Mouse (Mus musculus) forebrain, embryonic 14.5 days (tissue): ENCODE measurements around the gene Cyp27a1. TPM values are rescaled to one million over a fixed set of nuclear protein-coding genes. Genes with fewer than 3 reads are reported as not detected.

Source experiments
- ATAC-seq: fragments of 200-750 bp; cut with Nextera tagmentation; 2 replicates; pipeline ENCODE4 v1.8.0; 2017; ENCODE audit warnings: mild to moderate bottlenecking, moderate library complexity
- DNase-seq: peaks from one replicate; pipeline ENCODE4 v3.0.0-alpha.2; 2015; ENCODE audit warnings: low spot score
- H3K27ac ChIP-seq: fragments of 300-500 bp; sonication (generic); 2 replicates; pipeline ENCODE4 v1.5.1; 2014; ENCODE audit warnings: low read depth, mild to moderate bottlenecking, control low read depth, low read length, moderate library complexity
- H3K27me3 ChIP-seq: fragments of 300-500 bp; sonication (generic); replicated peaks from 2 replicates; pipeline ENCODE4 v1.6.1; 2014; ENCODE audit warnings: low read length, control low read depth, mixed read lengths; ENCODE audit not compliant: control insufficient read depth, insufficient read depth
- H3K36me3 ChIP-seq: fragments of 300-500 bp; sonication (generic); 2 replicates; pipeline ENCODE4 v1.6.1; 2014; ENCODE audit warnings: low read length, control low read depth; ENCODE audit not compliant: control insufficient read depth, insufficient read depth
- H3K4me1 ChIP-seq: fragments of 300-500 bp; sonication (generic); 2 replicates; pipeline ENCODE4 v1.6.1; 2014; ENCODE audit warnings: antibody characterized with exemption, low read length, control low read depth; ENCODE audit not compliant: control insufficient read depth, insufficient read depth
- H3K4me2 ChIP-seq: fragments of 300-500 bp; sonication (generic); 2 replicates; pipeline ENCODE4 v1.6.1; 2014; ENCODE audit warnings: mild to moderate bottlenecking, control low read depth, low read length
- H3K4me3 ChIP-seq: fragments of 300-500 bp; sonication (generic); 2 replicates; pipeline ENCODE4 v1.5.1; 2014; ENCODE audit warnings: low read depth, low read length, control low read depth
- H3K9ac ChIP-seq: fragments of 300-500 bp; sonication (generic); 2 replicates; pipeline ENCODE4 v1.6.1; 2014; ENCODE audit warnings: mild to moderate bottlenecking, low read length, control low read depth, moderate library complexity
- H3K9me3 ChIP-seq: fragments of 300-500 bp; sonication (generic); replicated peaks from 2 replicates; pipeline ENCODE4 v1.6.1; 2016; ENCODE audit warnings: low read length, control low read depth, mixed read lengths; ENCODE audit not compliant: control insufficient read depth
- WGBS: fragments of 180-500 bp; shearing (Covaris S2); extraction: QIAGEN DNeasy Blood & Tissue Kit; methylation state at CpG from one replicate; pipeline ENCODE4 v1.1.7; 2014; 5-methylcytosine and 5-hydroxymethylcytosine counted together
- polyA plus RNA-seq: library from polyadenylated mRNA; unstranded; fragments of >200 nt; fragmentation: Nextera tagmentation; extraction: Ambion mirVana; gene quantifications from 2 replicates; pipeline ENCODE4 v1.2.1, GENCODE M21; 2014

Cyp27a1 gene
- polyA plus RNA-seq, 1 experiment from 2014 or later: 1.9 TPM

GRCm38 (mm10) chr1:74713859-74714730 lies 721 bp downstream of the Cyp27a1 start:
- peak overlapping the region; percentile 32 for H3K4me3 ChIP-seq
- WGBS: 35% methylated on average over 12 of the region's 12 CpGs
- no peak overlapping the region for H3K27ac ChIP-seq
- no peak for ATAC-seq
- no peaks in the 10 kb centered on the region for H3K9me3 ChIP-seq
- H3K27me3 ChIP-seq: 0 out of 2 replicates have a peak, but pooled peaks cover 4% of the 10 kb centered on the region
- DNase-seq: no peak
- no peaks in the 10 kb centered on the region for H3K36me3 ChIP-seq
- peaks cover 10% of the 10 kb centered on the region for H3K4me1 ChIP-seq
- peak overlapping the region; percentile 63 for H3K9ac ChIP-seq
- H3K4me2 ChIP-seq: peak overlapping the region; percentile 74

GRCm38 (mm10) chr1:74714967-74715366 lies 1.6 kb downstream of the Cyp27a1 start:
- Histone ChIP-seq H3K27ac (no peak overlapping the region), H3K4me2 (no peak overlapping the region), H3K4me1 (peaks cover 10% of the 10 kb centered on the region), H3K9ac (no peak overlapping the region), H3K27me3 (0 out of 2 replicates have a peak, but pooled peaks cover 4% of the 10 kb centered on the region), H3K4me3 (no peak overlapping the region), H3K36me3 (no peaks in the 10 kb centered on the region), H3K9me3 (no peaks in the 10 kb centered on the region)
- DNase-seq (no peak), ATAC-seq (no peak)
- 55% methylated on average over 2 of the region's 2 CpGs for WGBS

- DNase-seq (no peak), ATAC-seq (no peak)
- H3K27me3 ChIP-seq: 0 out of 2 replicates have a peak, but pooled peaks cover 4% of the 10 kb centered on the region
- no peak overlapping the region for H3K4me3 ChIP-seq
- H3K9me3 ChIP-seq: no peaks in the 10 kb centered on the region
- no peak overlapping the region for H3K27ac ChIP-seq
- no peak overlapping the region for H3K9ac ChIP-seq
- no peak overlapping the region for H3K4me2 ChIP-seq
- no peaks in the 10 kb centered on the region for H3K36me3 ChIP-seq
- 91% methylated on average over 5 of the region's 5 CpGs for WGBS
- peaks cover 10% of the 10 kb centered on the region for H3K4me1 ChIP-seq
Observed at GRCm38 (mm10) chr1:74715468-74715867, 2.1 kb downstream of the Cyp27a1 start.

GRCm38 (mm10) chr1:74715886-74716285 lies 2.5 kb downstream of the Cyp27a1 start:
- Histone ChIP-seq H3K9me3 (no peaks in the 10 kb centered on the region), H3K4me1 (peaks cover 10% of the 10 kb centered on the region), H3K9ac (no peak overlapping the region), H3K36me3 (no peaks in the 10 kb centered on the region), H3K4me2 (no peak overlapping the region), H3K27ac (no peak overlapping the region), H3K4me3 (no peak overlapping the region), H3K27me3 (0 out of 2 replicates have a peak, but pooled peaks cover 4% of the 10 kb centered on the region)
- 84% methylated on average over 6 of the region's 6 CpGs for WGBS
- ATAC-seq: no peak
- DNase-seq: no peak

- H3K4me3 ChIP-seq: no peak overlapping the region
- H3K27ac ChIP-seq: no peak overlapping the region
- H3K27me3 ChIP-seq: 0 out of 2 replicates have a peak, but pooled peaks cover 4% of the 10 kb centered on the region
- no peaks in the 10 kb centered on the region for H3K36me3 ChIP-seq
- H3K9ac ChIP-seq: no peak overlapping the region
- no peaks in the 10 kb centered on the region for H3K9me3 ChIP-seq
- 89% methylated on average over 8 of the region's 8 CpGs for WGBS
- DNase-seq (no peak), ATAC-seq (no peak)
- peaks cover 7% of the 10 kb centered on the region for H3K4me1 ChIP-seq
- no peak overlapping the region for H3K4me2 ChIP-seq
Observed at GRCm38 (mm10) chr1:74718113-74718512, 4.7 kb downstream of the Cyp27a1 start.

- Histone ChIP-seq H3K9ac (no peak overlapping the region), H3K27ac (no peak overlapping the region), H3K4me3 (no peak overlapping the region), H3K4me2 (no peak overlapping the region), H3K9me3 (no peaks in the 10 kb centered on the region), H3K36me3 (no peaks in the 10 kb centered on the region), H3K27me3 (0 out of 2 replicates have a peak, but pooled peaks cover 3% of the 10 kb centered on the region), H3K4me1 (no peaks in the 10 kb centered on the region)
- DNase-seq (no peak), ATAC-seq (no peak)
- 74% methylated on average over 3 of the region's 3 CpGs for WGBS
Observed at GRCm38 (mm10) chr1:74719281-74719680, 5.9 kb downstream of the Cyp27a1 start.

GRCm38 (mm10) chr1:74721657-74722056 lies 8.3 kb downstream of the Cyp27a1 start:
- Histone ChIP-seq H3K4me1 (no peaks in the 10 kb centered on the region), H3K4me3 (no peak overlapping the region), H3K4me2 (no peak overlapping the region), H3K27me3 (no peaks in the 10 kb centered on the region), H3K36me3 (no peaks in the 10 kb centered on the region), H3K27ac (no peak overlapping the region), H3K9ac (no peak overlapping the region), H3K9me3 (no peaks in the 10 kb centered on the region)
- ATAC-seq: no peak
- 84% methylated on average over 6 of the region's 6 CpGs for WGBS
- no peak for DNase-seq

- H3K4me3 ChIP-seq: no peak overlapping the region
- DNase-seq: peak; percentile 17
- no peak for ATAC-seq
- H3K36me3 ChIP-seq: no peaks in the 10 kb centered on the region
- no peak overlapping the region for H3K9ac ChIP-seq
- no peaks in the 10 kb centered on the region for H3K27me3 ChIP-seq
- H3K4me1 ChIP-seq: no peaks in the 10 kb centered on the region
- H3K4me2 ChIP-seq: no peak overlapping the region
- no peaks in the 10 kb centered on the region for H3K9me3 ChIP-seq
- WGBS: 77% methylated on average over 2 of the region's 2 CpGs
- H3K27ac ChIP-seq: no peak overlapping the region
Observed at GRCm38 (mm10) chr1:74723748-74724147, 10.4 kb downstream of the Cyp27a1 start.

- no peak overlapping the region for H3K27ac ChIP-seq
- H3K4me1 ChIP-seq: no peaks in the 10 kb centered on the region
- ATAC-seq: no peak
- 84% methylated on average over 5 of the region's 5 CpGs for WGBS
- H3K4me3 ChIP-seq: no peak overlapping the region
- H3K9me3 ChIP-seq: no peaks in the 10 kb centered on the region
- DNase-seq: no peak
- no peaks in the 10 kb centered on the region for H3K27me3 ChIP-seq
- no peak overlapping the region for H3K9ac ChIP-seq
- no peak overlapping the region for H3K4me2 ChIP-seq
- H3K36me3 ChIP-seq: no peaks in the 10 kb centered on the region
Observed at GRCm38 (mm10) chr1:74726114-74726513, 12.7 kb downstream of the Cyp27a1 start.
